Mouse (Mus musculus) embryonic facial prominence, embryonic 11.5 days (tissue): ENCODE results near the gene Kcnj10. TPM values are rescaled to one million over a fixed set of nuclear protein-coding genes. Genes with fewer than 3 reads are reported as not detected.

Experiments
- ATAC-seq: fragments of 200-750 bp; cut with Nextera tagmentation; replicated peaks from 2 replicates; pipeline ENCODE4 v1.8.0; 2017; ENCODE audit warnings: low read depth; ENCODE audit not compliant: insufficient number of reproducible peaks, low FRiP score, low TSS enrichment
- DNase-seq: peaks from one replicate; pipeline ENCODE4 v3.0.0-alpha.2; 2015; ENCODE audit warnings: low spot score
- H3K27ac ChIP-seq: fragments of 300-500 bp; sonication (generic); replicated peaks from 2 replicates; pipeline ENCODE4 v1.5.1; 2014; ENCODE audit warnings: mild to moderate bottlenecking, low read depth, low read length, control low read depth
- H3K27me3 ChIP-seq: fragments of 300-500 bp; sonication (generic); 2 replicates; pipeline ENCODE4 v1.6.1; 2014; ENCODE audit warnings: mild to moderate bottlenecking, low read length, moderate library complexity, mixed read lengths; ENCODE audit not compliant: control insufficient read depth, insufficient read depth
- H3K36me3 ChIP-seq: fragments of 300-500 bp; sonication (generic); replicated peaks from 2 replicates; pipeline ENCODE4 v1.6.1; 2014; ENCODE audit warnings: low read depth, mild to moderate bottlenecking, low read length, moderate library complexity, mixed read lengths; ENCODE audit not compliant: control insufficient read depth, insufficient read depth
- H3K4me1 ChIP-seq: fragments of 300-500 bp; sonication (generic); 2 replicates; pipeline ENCODE4 v1.6.1; 2014; ENCODE audit warnings: low read length, mixed read lengths; ENCODE audit not compliant: control insufficient read depth, insufficient read depth
- H3K4me2 ChIP-seq: fragments of 300-500 bp; sonication (generic); 2 replicates; pipeline ENCODE4 v1.6.1; 2014; ENCODE audit warnings: low read depth, mild to moderate bottlenecking, control low read depth, low read length, moderate library complexity
- H3K4me3 ChIP-seq: fragments of 300-500 bp; sonication (generic); 2 replicates; pipeline ENCODE4 v1.5.1; 2014; ENCODE audit warnings: low read depth, low read length, control low read depth
- H3K9ac ChIP-seq: fragments of 300-500 bp; sonication (generic); replicated peaks from 2 replicates; pipeline ENCODE4 v1.6.1; 2014; ENCODE audit warnings: mild to moderate bottlenecking, control low read depth, low read length
- H3K9me3 ChIP-seq: fragments of 300-500 bp; sonication (generic); replicated peaks from 2 replicates; pipeline ENCODE4 v1.6.1; 2016; ENCODE audit warnings: mild to moderate bottlenecking, low read length, inconsistent platforms, mixed read lengths; ENCODE audit not compliant: control insufficient read depth
- WGBS: fragments of 180-500 bp; shearing (Covaris S2); extraction: QIAGEN DNeasy Blood & Tissue Kit; methylation state at CpG from one replicate; pipeline ENCODE4 v1.1.7; 2014; 5-methylcytosine and 5-hydroxymethylcytosine counted together
- polyA plus RNA-seq: library from polyadenylated mRNA; unstranded; fragments of >200 nt; fragmentation: Nextera tagmentation; extraction: Ambion mirVana; gene quantifications from 2 replicates; pipeline ENCODE4 v1.2.1, GENCODE M21; 2014

Kcnj10 gene
- polyA plus RNA-seq, 1 experiment from 2014 or later: 0.11 TPM

DNA sequence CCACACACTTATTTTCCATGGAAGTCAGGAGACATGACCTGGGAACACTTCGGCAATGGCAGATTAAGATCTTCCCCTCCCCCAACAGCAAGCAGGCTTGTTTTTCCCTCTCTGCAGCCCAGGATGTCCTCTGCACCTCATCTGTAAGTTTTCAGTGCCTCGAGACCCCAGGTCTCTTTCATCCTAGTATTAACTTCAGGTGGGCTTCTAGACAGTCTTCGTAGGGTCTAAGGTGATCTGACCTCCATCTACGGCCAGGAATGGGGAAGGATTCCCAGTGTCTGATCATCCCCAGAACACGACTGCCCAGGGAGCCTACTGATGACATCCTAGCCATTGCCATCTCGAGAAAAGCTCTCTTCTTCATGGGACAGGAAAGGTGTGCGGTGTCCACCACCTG, 12.5 kb upstream of the Kcnj10 start:
- Histone ChIP-seq H3K27me3 (peaks cover 34% of the 10 kb centered on the region), H3K9me3 (no peaks in the 10 kb centered on the region), H3K36me3 (no peaks in the 10 kb centered on the region), H3K4me2 (no peak overlapping the region), H3K4me3 (no peak overlapping the region), H3K27ac (no peak overlapping the region), H3K4me1 (no peaks in the 10 kb centered on the region; the same call in 1 of the 2 replicates), H3K9ac (no peak overlapping the region)
- DNase-seq (no peak), ATAC-seq (no peak)
- 81% methylated on average over 7 of the region's 7 CpGs for WGBS

DNA sequence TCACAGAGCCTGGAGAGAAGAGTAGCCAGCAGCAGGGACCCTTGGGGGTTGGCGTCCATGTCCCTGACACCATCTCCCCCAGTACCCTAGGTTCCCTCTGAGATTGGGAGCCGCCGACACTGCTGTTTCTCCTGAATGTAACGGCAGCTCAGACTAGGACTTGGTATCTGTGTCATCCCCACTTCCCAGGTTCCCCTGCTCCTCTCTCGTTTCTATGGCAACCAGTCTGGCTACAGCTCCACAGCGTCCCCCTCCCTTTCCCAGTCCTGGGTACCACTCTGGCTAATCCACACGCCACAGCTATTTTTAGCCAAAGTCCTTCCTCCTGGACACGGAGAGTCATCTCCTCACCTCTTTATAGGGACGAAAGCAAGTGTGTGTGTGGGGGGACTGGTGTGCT, 11.9 kb upstream of the Kcnj10 start, which contains the start of gene Kcnj9:
Gene Kcnj9 (minus strand): TSS at position 188 of the 400 bp plus-strand sequence.
- Histone ChIP-seq H3K9ac (no peak within 1 kb of the TSS), H3K27me3 (peaks cover 34% of the 10 kb centered on the region)
- peak; percentile 39 for DNase-seq

DNA sequence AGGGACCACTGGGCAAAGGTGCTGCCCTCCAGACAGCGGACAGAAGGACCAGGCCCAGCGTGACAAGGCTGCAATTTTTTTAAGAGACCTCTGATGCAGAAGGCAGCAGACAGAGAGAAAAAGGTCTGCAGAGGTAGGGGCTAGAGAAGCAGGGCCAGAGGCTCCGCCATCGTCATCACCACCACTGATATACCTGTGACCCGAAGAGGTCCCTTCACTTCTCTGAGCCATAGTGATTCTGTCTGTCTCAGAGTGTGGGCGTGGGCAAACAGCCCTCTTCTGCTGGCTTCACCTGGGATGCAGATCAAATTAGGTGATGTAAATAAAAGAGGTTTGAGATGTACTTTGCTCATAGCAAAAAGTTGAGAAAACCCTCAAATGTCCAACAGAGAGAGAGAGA, 11.4 kb upstream of the Kcnj10 start:
- Histone ChIP-seq H3K4me2 (no peak overlapping the region), H3K4me1 (no peaks in the 10 kb centered on the region; the same call in 1 of the 2 replicates), H3K27ac (no peak overlapping the region), H3K36me3 (no peaks in the 10 kb centered on the region), H3K4me3 (no peak overlapping the region), H3K9me3 (no peaks in the 10 kb centered on the region), H3K27me3 (peaks cover 34% of the 10 kb centered on the region), H3K9ac (no peak overlapping the region)
- no peak for ATAC-seq
- DNase-seq: no peak
- 77% methylated on average over 6 of the region's 6 CpGs for WGBS

More for the DNA sequence above, 11.9 kb upstream of the Kcnj10 start, which contains the start of gene Kcnj9:
- Histone ChIP-seq H3K9me3 (no peaks in the 10 kb centered on the region), H3K4me3 (no peak within 1 kb of the TSS), H3K27ac (no peak within 1 kb of the TSS), H3K36me3 (no peaks in the 10 kb centered on the region), H3K4me2 (no peak within 1 kb of the TSS), H3K4me1 (no peaks in the 10 kb centered on the region; the same call in 1 of the 2 replicates)
- WGBS: 32% methylated on average over 9 of the region's 9 CpGs
- ATAC-seq: no peak; the same call in 1 of the 2 replicates

DNA sequence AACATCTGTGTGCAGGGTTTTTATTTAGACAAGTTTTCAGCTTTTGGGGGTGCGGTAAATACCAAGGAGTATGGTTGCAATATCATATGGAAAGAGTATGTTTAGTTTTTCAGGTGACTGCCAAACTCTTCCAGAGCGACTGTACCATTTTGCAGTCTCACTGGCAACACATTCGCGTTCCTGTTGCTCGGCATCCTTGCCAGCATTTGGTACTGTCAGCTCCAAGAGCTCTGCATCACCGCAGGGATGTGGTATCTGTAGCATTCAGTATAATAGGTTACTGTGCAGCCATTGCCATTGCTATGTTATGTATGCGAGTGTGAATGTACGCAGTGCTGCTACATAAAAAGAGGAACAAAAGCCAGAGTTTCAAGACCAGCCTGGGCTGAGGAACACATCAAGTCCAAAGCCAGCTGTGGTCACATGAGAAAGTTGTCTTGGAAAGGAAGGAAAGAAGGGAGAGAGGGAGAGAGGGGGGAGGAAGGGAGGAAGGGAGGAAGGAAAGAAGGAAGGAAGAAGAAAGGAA, 9.5 kb upstream of the Kcnj10 start:
- no peak overlapping the region for H3K9ac ChIP-seq
- DNase-seq (no peak), ATAC-seq (no peak)
- H3K9me3 ChIP-seq: no peaks in the 10 kb centered on the region
- H3K4me1 ChIP-seq: no peaks in the 10 kb centered on the region; the same call in 1 of the 2 replicates
- 75% methylated on average over 8 of the region's 8 CpGs for WGBS
- peaks cover 19% of the 10 kb centered on the region for H3K27me3 ChIP-seq
- no peak overlapping the region for H3K27ac ChIP-seq
- H3K4me3 ChIP-seq: no peak overlapping the region
- no peak overlapping the region for H3K4me2 ChIP-seq
- no peaks in the 10 kb centered on the region for H3K36me3 ChIP-seq

DNA sequence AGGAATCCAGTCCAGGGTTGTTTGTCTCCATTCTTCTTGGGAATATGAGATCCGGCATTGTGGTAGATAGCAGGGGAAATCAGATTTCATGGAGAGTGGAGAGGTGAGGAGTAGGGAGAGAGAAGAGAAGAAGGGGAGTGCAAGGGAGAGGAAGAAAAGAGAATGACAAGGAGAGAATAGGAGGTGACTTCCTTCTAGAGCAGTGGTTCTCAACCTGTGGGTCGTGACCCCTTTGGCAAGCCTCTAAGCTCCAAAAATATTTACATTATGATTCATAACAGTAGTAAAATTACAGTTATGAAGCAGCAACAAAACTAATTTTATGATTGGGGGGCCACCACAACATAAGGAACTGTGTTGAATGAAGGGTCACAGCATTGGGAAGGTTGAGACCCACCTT, 8.1 kb upstream of the Kcnj10 start:
- Histone ChIP-seq H3K27me3 (peaks cover 6% of the 10 kb centered on the region), H3K9ac (no peak overlapping the region), H3K4me3 (no peak overlapping the region), H3K4me2 (no peak overlapping the region), H3K36me3 (no peaks in the 10 kb centered on the region), H3K27ac (no peak overlapping the region), H3K9me3 (no peaks in the 10 kb centered on the region), H3K4me1 (no peaks in the 10 kb centered on the region)
- no peak for DNase-seq
- ATAC-seq: no peak
- WGBS: 84% methylated on average over 2 of the region's 2 CpGs

DNA sequence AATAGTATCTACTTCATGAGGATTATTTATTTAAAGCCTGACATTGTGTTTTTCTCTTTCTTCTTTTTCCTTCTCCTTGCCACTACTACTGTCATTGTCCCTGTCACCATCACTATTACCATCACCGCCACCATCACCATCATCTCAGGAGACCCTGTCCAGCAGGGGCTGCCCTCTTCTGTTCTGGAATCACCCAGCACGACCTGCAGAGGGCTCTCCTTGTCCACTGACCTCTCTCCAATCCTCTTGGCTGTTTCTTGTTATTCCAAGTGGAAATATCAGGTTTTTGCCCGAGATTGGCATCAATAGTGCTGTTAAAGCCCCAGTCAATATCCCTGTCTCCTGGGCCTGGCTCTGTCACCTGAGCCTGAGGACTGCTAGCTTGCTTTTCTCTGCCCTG, 7.5 kb upstream of the Kcnj10 start:
- 21% methylated on average over 3 of the region's 3 CpGs for WGBS
- Histone ChIP-seq H3K27ac (no peak overlapping the region), H3K36me3 (no peaks in the 10 kb centered on the region), H3K27me3 (peaks cover 2% of the 10 kb centered on the region; the same call in 1 of the 2 replicates), H3K4me1 (no peaks in the 10 kb centered on the region), H3K4me2 (no peak overlapping the region), H3K4me3 (no peak overlapping the region), H3K9ac (no peak overlapping the region), H3K9me3 (no peaks in the 10 kb centered on the region)
- DNase-seq (no peak), ATAC-seq (no peak)

DNA sequence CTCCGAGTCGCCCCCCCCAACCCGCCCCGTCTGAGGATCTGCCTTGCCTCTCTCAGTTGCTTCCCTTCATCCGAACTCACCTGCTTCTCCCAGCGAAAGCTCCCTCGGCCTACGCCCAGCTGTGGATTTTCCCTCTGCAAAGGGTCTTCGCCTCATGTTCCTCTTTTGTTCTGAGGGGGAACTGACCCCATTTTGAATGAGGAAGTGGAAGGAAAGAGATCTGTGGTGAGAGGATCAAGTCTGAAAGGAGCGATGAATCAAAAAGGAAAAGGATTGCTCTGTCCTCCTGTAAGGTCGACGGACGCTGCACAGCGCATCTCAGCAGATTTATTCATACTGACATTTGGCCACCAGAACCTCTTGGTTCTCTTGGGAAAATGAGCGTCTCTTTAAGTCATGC, 5.2 kb upstream of the Kcnj10 start:
- no peak for ATAC-seq
- DNase-seq: no peak
- H3K36me3 ChIP-seq: no peaks in the 10 kb centered on the region
- H3K9me3 ChIP-seq: no peaks in the 10 kb centered on the region
- H3K4me2 ChIP-seq: no peak overlapping the region
- no peak overlapping the region for H3K9ac ChIP-seq
- no peak overlapping the region for H3K4me3 ChIP-seq
- WGBS: 76% methylated on average over 15 of the region's 15 CpGs
- H3K27me3 ChIP-seq: peaks cover 9% of the 10 kb centered on the region
- no peaks in the 10 kb centered on the region for H3K4me1 ChIP-seq
- no peak overlapping the region for H3K27ac ChIP-seq

DNA sequence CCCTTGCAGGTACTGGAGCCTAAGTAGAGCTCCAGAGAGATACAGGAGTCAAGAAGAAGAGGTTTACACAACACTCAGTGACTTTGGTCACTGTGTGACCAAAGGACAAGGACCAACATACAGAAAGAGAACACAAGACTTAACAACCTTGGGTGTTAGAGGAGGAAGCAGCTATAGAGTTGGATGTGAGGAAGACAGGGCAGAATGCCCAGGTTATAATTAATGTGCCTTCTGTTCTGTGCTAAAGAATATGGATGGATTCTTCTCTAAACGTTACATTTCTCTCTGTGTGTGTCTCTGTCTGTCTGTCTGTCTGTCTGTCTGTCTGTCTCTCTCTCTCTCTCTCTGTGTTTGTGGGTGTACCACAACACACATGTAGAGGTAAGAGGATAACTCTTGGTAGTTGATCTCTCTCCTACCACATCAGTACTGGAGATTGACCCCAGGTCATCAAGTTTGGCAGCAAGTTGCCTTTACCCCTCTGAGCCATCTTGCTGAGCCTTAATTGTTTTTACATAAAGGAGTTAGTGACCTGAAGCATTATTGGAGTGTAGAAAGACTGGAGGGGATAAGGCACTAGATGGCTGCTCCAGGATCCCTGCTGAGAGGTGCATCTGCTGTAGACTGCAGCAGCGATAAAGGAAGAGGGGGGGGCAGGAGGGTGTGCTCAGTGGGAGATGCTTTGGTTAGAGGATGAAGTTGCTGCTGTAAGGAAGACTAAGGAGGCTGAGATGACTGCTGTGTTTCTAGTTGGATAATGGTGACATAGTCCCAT, 3.4 kb upstream of the Kcnj10 start:
- ATAC-seq (no peak), DNase-seq (no peak)
- no peak overlapping the region for H3K9ac ChIP-seq
- H3K4me3 ChIP-seq: no peak overlapping the region
- peaks cover 20% of the 10 kb centered on the region for H3K27me3 ChIP-seq
- no peaks in the 10 kb centered on the region for H3K4me1 ChIP-seq
- H3K4me2 ChIP-seq: no peak overlapping the region
- 46% methylated on average over 2 of the region's 2 CpGs for WGBS
- no peaks in the 10 kb centered on the region for H3K36me3 ChIP-seq
- no peak overlapping the region for H3K27ac ChIP-seq
- H3K9me3 ChIP-seq: no peaks in the 10 kb centered on the region
